Mouse (Mus musculus): Measurements from ENCODE around the gene Paox.

The Paox gene

DNA sequence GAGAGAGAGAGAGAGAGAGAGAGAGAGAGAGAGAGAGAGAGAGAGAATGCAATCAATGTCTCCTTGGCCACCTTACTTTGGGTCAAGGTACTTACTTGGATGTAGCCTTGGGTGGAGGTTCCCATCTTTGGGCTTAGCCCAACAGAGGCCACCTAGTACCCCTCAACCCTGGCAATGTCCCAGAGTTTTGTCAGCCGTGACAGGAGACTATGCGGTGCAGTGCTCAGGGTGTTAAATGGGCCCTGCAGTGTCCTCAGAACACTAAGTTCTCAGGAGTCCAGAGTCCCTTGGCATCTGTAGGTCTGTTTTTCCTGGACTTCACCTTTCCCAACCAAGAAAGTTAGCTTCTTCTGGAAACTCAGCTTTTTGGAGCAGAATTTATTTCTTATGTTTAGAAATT, 63.6 kb downstream of the Paox start:
- DNase-seq: no peak

DNA sequence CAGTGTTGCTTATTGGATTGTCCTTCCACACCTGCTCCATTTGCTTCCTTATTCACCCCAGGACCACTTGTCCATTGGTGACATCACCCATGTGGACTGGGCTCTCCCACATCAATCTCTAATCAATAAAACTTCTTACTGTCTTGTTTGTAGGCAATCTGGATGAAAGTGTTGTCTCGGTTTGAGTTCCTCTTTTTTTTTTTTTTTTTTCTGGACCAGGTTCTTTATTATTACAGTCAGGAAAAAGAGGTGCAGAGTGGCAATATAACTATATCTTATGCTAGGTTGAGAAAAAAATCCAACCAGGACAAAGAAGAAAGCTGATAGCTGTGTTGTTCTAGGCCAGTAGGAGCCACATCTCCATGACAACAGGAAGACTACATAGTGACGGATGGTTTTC, 65.1 kb downstream of the Paox start:
- DNase-seq: no peak

DNA sequence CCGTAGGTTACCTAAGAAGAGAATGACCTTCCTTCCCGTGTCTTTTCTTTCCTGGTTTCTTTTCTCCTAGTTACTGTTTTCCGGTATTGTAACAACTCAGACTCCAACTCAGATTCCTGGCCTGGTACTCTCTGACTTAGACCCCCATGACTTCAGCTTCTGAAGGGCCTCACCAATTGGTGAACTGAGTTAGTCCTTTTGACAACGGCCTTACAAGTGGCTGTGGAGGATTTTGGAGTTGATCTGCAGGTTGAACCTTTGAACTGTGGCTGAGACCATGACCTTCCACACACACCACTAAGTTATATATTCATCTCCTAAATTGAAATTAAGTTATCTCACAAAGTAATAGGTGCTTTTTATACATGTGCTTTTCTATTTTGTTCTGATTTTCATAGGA, 68.6 kb downstream of the Paox start:
- no peak for DNase-seq

All from cerebellum, postnatal 14 days (tissue).